Mouse (Mus musculus) right cerebral cortex, adult 18-20 months (tissue): ENCODE data around the gene Tmem56.

Experiments
- DNase-seq: peaks from one replicate; pipeline ENCODE4 v3.0.0; 2022; ENCODE audit warnings: mixed read lengths

Gene Tmem56

DNA sequence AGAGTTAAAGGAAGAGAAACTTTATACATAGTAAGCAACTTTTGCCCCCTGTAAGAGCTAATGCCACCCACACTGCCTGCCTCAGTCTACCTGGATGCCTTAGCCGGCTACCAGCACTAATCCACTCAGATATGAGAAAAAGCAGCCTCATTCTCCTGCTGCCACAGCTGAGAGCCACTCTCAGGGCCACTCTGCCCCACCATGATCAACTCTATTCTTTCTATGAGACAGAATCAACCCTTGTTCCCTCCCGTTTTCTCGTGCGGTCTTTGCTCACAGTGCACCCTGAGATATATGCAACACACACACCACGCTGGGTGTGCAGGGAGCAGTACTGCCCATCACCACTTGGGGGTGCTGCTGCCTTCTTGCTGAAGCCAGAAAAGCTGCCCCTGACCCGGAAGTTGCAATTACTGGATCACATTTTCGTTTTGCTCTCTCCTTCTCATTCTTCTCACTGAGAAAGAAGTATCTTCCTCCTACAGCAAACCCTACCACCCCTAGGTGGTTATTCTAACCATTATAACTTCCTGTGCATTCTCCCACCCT lies 119.6 kb downstream of the Tmem56 start:
- peak; percentile 46 for DNase-seq

DNA sequence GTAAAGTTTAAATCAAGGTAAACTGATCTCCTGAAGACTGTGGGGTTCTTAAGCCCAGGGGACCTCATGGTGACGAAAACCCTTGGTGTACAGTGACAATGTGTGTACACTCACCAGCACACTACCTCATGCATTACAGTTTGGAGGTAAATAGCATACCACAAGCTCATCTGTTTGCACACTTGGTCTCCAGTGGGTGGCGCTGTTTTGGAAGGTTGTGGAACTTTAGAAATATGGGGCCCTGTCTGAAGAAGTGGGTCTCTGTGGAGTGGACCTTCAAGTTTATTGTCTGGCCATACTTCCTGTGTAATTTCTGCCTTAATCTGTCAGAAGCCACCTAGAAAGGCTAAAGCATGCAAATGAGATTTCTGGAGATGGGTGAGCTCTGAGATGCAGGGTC lies 121.2 kb downstream of the Tmem56 start:
- DNase-seq = no peak

DNA sequence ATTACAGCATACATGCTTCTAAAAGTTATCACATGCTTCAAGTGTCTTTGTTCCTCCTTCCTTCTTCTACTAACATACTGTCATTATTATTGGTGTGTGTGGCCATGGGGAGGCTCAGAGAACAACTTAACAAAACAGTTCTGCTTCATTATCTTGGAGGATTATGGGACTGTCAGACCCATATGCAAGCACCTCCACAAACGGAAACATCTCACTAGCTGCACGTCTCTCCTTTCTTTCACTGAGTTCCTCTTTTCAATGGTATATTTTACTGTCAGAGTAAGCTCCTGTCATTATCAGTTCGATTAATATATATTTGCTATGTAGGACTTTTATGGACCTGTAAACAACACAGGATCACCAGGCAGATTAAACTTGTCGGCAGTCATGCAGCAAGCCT lies 122.5 kb downstream of the Tmem56 start:
- no peak for DNase-seq

DNA sequence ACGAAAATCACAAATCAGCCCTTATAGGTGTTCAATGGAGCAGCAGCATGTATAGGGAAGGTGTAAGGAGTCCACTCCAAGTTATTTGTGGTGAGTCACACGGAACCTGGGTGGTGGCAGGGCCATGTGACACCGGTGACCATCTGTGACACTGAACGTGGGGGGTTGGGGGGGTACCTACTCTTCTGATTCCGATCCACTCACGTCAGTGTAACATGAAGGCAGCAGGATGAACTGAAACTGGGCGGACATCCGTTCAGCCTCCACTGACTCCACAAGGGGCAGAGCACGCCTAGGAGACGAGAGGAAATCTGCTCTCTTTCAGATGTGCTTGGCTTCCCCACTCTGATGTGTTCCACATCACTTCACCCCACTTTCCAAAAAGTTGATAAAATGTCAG lies 123.3 kb downstream of the Tmem56 start:
- no peak for DNase-seq

DNA sequence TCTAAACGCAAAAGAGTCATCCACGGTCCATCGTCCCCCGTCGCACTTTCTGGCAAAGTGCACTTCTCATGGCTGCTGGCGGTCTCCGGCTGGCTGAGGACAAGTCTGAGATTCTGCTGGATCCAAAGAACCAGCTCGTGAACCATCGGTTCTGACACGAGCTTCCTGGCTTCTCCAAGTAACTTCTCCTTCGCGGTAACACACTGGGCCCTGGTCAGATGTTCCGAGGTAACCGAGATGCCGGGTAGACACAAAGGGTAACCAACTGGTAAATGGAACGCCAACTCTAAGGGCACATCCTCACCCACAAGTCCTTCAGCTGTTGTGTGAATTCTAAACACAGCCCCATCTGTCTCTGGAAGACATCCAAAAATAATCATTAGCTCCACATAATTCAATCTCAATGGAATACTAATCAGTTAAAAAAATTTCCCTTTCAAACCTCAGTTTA lies 124.0 kb downstream of the Tmem56 start:
- no peak for DNase-seq

DNA sequence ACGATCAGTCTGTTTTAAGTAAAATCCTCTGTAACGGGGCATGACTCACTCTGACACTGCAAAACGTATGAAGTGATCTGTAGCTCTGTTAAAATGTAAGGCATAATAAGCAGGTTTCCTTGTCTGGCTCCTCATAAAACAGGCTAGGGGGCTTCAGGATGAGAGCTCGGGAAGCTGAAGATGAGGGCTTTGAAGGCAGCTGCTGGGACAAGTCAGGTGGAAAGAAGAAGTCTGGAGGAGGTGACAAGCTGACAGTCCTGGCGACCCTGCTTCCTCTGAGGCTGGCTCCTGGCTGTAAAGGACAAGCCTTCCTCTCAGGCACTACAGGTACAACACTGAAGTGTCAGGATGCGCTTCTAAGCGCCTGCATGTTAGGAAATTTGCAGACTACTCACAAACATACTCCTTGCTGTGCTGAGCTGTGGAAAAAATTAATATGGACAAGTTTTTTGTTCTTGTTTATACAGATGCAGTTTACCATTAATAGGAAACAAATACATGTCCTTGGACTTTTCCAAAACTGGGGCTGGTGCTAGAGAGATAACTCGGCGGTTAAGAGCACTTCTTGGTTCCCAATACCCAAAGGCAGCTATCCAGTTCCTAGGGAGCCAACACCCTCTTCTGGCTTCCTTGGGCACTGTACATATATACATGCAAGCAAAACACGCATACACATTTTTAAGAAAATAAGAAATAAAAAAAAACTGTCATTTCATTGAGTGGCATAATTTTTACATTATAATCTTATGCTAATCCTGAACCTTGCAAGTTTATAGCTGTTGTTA lies 125.2 kb downstream of the Tmem56 start:
- no peak for DNase-seq

DNA sequence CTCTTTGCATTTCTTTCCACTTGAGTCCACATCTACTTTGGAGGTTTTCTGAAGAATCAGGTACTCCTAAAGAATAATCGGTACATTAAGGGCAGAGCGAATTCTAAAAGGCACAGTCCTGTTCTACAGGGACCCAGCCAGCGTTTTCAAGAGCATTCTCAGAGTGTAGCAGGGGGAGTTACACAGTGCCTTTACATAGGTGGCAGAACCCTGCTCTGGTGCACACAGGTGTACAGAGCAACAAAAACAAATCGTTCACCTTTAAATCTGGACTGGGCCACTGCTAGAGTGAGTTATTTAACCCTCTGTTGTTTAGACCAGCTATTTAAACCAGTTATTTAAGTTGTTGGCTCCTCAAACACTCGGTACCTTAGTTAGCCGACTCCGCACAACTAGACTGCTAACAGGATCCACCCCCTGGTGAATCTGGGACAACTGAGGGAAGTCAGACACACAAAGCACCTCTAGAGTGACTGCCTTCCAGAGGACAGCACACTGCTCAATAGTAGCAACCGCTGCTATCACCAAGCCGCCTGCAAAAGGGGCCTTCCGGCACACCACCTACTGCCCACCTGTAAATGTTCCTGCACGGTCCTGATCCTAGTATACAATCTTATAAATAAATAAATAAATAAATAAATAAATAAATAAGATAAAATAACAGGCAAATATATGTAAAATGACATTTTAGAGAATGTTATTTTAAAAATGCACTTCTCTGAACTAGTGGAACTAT lies 126.3 kb downstream of the Tmem56 start:
- DNase-seq = no peak

DNA sequence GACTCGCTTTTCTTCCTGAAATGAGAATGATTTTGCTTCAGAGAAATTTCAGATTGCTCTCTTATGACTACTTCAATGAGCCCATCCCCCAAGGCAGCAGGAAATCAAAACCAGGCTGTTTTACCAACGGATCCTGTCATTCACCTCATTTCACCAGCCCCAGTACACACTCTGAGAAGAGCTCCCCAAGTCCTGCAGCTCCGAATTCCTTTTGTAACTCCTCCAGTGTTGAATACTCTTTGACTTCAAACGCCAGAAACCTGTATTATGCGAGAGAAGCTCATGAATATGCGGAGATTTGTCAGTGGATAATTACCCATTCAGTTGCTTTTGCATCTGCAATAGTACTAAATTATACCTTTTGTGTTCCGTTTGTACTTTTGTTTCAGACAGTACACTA lies 126.9 kb downstream of the Tmem56 start:
- no peak for DNase-seq
